Mouse (Mus musculus): ENCODE results near the gene Baiap2. TPM values are rescaled to one million over a fixed set of nuclear protein-coding genes. Genes with fewer than 3 reads are reported as not detected.
A peak's percentile ranks its signal among the peaks of the same experiment; 100 is the strongest.

Baiap2 gene
- 1 to 10 TPM; 2.2 to 3.4 TPM for total RNA-seq (2021)
- long read RNA-seq, experiment 1, partial matches to known transcripts, result 1 of 3 reads
- long read RNA-seq, experiment 1, other reads (novel, unspliced or antisense), result 0 of 3 reads
- long read RNA-seq, experiment 2, result 0 reads

- DNase-seq, result peak; percentile 99
Observed at GRCm38 (mm10) chr11:119942727-119943427, at the start of gene Baiap2. Gene Baiap2, plus strand, starts transcription at chr11:119942763.

DNA sequence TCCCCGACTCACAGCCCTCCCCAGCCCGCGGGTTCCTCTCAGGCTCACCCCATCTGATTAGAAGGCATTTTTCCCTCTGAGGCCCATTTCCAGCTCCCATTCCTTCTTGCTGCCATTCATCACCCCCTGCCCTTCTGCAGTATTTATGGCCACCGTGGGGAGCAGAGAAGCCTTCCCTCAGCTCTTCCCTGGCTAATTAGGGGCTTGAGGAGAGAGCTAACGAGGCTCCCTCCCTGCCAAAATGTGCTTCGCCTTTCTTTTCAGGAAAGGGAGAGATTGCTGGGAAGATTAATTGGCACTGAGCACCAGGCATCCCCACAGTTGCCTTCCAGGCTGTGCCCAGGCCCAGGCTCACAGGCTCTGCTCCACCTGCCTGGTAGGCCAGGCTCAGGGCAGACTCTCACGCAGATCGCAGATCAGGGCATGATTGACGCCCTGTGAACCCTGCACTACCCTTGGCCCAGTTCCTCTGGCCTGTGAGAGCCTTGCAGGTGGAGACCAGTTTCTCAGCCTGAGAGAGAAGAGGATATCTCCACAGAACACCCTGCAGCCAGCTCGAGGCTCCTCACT lies 48.8 kb upstream of the Baiap2 start:
- DNase-seq, result no peak

DNA sequence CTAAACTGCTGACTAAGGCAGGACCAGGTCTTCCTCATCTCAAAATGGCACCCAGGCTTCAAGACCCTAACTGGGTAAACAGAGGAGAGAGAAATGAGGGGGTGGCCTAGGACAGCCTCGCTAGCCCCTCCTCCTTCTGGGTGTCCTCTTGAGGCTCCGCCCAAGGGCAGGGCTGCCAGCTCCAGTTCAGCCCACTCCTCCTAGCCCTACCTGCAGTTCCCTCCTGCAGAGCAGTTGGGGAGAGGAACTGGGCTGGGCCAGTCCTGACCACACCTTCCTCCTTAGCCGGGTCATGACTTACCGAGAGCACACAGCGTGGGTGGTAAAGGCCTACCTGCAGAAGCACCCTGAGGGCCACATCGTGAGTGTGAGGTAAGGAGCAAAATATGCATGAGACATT lies 47.9 kb upstream of the Baiap2 start:
- no peak for DNase-seq

- DNase-seq, result no peak
Observed at GRCm38 (mm10) chr11:119897041-119897440, 45.5 kb upstream of the Baiap2 start.

DNA sequence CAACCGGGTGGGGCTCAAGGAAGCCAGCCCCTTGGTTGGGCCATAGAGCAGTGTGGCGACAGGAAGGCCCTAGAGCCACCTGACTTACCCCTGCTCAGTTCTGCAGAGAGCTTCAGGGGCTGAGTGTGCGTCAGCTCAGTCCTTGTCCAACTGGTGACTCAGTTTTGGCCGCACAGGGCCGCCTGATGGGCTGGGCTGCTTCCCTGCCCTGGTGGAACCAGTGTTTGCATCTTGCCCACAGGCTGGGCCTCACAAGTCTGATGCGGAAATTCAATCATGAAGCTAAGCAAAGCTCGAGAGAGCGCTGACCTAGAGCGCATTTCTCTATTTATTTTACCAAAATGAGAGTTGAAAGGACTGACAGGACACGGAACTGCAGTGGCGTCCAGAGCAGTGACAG lies 43.6 kb upstream of the Baiap2 start:
- peak; percentile 50 for DNase-seq

DNA sequence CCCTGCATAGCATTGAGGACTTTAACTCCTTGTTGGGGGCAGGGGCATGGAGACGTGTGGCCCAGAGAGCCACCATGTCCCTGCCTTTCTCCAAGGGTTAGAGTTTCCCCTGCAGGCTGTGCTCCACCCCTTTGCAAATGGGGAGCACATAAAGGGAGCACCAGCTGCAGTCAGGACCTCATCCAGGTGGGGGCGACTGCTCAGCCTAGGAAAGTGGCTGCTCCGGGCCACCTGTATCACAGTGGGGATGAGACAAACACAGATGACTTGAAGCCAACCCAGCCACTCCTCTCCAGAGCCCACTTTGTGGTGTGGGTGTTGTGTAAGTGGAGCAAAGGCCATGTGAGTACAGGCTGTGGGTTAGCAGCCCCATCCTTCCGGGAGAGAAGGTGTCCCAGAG lies 41.4 kb upstream of the Baiap2 start:
- no peak for DNase-seq

DNA sequence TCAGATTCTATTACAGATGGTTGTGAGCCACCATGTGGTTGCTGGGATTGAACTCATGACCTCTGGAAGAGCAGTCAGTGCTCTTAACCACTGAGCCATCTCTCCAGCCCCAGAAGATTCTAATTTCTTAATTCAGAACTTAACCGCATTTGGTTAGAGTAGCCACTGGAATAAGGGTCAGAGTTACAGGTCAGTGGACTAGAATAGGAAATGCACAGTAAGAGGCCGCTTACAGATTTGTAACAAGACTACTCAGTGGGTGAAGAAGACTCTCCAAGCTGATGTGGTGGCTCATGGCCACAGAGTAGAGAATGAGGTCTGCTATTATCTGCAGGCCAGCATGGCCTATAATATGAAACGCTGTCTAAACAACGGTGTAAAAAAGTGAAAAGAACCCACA lies 39.7 kb upstream of the Baiap2 start:
- no peak for DNase-seq

GRCm38 (mm10) chr11:119904621-119905286 lies 37.8 kb upstream of the Baiap2 start:
- no peak for DNase-seq

GRCm38 (mm10) chr11:119905794-119906193 lies 36.8 kb upstream of the Baiap2 start:
- DNase-seq, result no peak

DNA sequence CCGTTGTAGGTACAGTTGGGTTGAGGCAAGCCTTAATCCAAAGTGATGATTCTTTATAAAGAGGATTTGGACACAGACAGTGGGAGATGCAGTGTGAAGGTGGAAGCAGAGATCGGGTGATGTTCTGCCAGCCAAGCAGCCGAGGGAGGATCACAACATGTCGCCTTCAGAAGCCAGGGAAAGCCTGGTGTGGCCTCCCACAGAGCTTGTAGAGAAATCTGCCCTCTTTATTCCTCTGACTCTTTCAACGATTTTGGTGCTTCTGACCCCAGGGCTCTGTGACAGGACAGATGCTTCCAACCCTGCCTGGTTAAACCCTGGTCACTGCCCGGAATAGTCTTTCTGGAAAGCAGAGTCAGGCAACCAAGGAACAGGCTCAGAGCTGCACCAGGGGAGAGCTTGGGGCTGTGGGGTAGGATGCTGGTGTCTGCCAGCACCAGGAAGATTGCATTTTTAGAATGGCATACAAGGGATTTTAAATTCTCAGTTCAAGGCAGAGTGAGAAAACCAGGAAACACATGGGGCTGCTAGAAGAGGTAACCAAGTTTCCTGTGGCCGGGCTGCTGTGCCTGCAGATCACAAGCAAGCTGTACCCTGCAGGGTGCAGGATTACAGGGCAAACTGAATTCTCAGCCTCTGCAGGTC lies 35.4 kb upstream of the Baiap2 start:
- DNase-seq, result no peak

GRCm38 (mm10) chr11:119907711-119908110 lies 34.9 kb upstream of the Baiap2 start:
- DNase-seq, result no peak

GRCm38 (mm10) chr11:119909436-119909835 lies 33.1 kb upstream of the Baiap2 start:
- peak; percentile 44 for DNase-seq

DNA sequence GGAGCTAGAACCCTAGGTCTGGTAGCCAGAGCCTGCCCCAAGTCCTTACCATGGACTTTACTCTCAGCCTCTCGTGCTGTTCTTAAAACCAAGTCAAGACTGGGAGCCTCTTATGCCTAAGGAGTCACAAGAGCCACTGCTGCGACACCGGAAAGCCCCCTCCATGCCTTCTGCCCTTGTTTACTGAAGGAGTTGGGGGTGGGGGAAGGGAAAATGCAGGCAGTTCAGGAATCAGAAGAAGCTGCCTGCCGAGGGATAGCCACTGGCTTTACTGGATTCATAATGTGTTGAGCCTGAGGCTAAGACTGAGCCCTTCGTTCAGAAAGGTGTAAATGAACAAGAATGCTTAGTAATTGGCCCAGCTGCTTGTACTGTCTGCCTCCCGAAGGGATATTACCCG lies 29.7 kb upstream of the Baiap2 start:
- no peak for DNase-seq

GRCm38 (mm10) chr11:119913291-119913934 lies 29.1 kb upstream of the Baiap2 start, which contains the start of gene Chmp6:
Gene Chmp6, plus strand, starts transcription at chr11:119913441.
- DNase-seq, result peak; percentile 86

GRCm38 (mm10) chr11:119913935-119914314 lies 28.6 kb upstream of the Baiap2 start:
- no peak for DNase-seq

- DNase-seq, result no peak
Observed at GRCm38 (mm10) chr11:119914381-119914780, 28.2 kb upstream of the Baiap2 start.

- no peak for DNase-seq
Observed at GRCm38 (mm10) chr11:119915666-119916065, 26.9 kb upstream of the Baiap2 start.

DNA sequence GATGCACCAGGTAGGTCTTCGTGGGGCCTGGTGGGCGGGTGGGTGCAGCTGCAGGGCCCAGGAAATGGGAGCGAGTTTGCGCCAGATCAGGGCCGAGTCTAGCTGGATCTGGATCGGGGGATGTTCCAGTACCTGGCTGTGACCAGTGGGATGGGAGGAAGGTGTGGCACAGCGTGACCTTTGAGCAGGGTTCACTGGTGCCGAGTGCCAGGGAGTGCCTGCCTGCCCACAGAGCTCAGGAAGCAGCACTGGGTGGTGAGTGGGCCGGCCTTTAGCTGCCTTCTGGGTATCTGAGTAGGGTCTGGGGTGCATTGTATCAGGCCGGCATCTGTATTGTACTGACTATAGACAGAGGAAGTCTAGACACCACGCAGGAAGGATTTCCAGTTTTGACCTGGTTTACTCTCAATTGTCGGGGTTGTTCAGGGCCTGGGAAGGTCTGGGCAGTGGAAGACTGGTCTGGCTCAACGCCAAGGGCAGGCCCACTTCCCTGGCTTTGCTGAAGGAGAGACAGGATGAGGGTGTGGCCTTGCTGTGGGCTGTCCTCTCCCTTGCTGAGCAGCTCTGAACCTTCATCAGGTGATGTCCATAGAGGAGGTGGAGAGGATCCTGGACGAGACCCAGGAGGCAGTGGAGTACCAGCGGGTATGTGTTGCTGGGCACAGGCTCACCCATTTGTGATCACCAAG lies 26.3 kb upstream of the Baiap2 start:
- no peak for DNase-seq

GRCm38 (mm10) chr11:119916834-119917469 lies 25.6 kb upstream of the Baiap2 start:
- DNase-seq, result no peak

DNA sequence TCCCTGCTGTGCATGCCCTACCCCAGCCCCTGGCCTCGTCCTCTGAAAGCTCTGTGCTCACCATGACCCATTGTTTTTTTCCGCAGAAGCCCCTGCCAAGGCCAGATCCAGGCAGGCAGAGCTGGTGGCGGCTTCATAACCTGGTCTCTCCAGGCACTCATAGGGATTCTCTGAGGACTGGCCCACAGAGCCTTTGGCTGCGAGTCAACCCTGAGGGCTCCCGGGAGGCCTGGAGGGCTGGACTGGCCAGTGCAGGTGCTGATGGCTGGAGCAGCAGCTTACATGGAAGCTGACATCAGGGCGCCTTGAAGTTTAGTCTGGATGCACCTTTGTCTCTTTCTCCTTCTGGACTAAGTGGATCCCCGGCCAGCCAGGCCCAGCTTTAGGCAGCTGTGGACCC lies 24.0 kb upstream of the Baiap2 start:
- DNase-seq, result no peak

GRCm38 (mm10) chr11:119919432-119919831 lies 23.1 kb upstream of the Baiap2 start:
- no peak for DNase-seq

Measured in gastrocnemius, postnatal 25 days (tissue).